Mouse (Mus musculus) large intestine, adult 2 months (tissue): ENCODE data around the gene Cyp2d11. TPM values are rescaled to one million over a fixed set of nuclear protein-coding genes. Genes with fewer than 3 reads are reported as not detected.
"Not testable (repeated sequence)": the region's sequence is repeated elsewhere in the genome, so short reads cannot be mapped to it uniquely, and the experiment has no call there.

Source experiments
- DNase-seq: peaks from one replicate; pipeline ENCODE4 v3.0.0-alpha.2; 2012; ENCODE audit warnings: low read depth, low spot score
- WGBS: fragments of 180-500 bp; shearing (Covaris S2); methylation state at CpG from one replicate; pipeline ENCODE4 v1.1.7; 2018; 5-methylcytosine and 5-hydroxymethylcytosine counted together
- polyA plus RNA-seq: library from polyadenylated mRNA; depleted of rRNA; stranded (reverse); fragments of >200 nt; gene quantifications from 2 replicates; pipeline ENCODE4 v1.2.3, GENCODE M21; 2012

Gene Cyp2d11
- polyA plus RNA-seq, 1 experiment, result not detected

GRCm38 (mm10) chr15:82385729-82386128 lies 8.1 kb downstream of the Cyp2d11 start:
- DNase-seq, result no peak
- WGBS, result 91% methylated on average over 2 of the region's 2 CpGs

GRCm38 (mm10) chr15:82382441-82382840 lies 11.4 kb downstream of the Cyp2d11 start:
- WGBS, result 85% methylated on average over 2 of the region's 2 CpGs
- DNase-seq, result no peak

GRCm38 (mm10) chr15:82380714-82381062 lies 13.1 kb downstream of the Cyp2d11 start:
- WGBS, result 46% methylated on average over 7 of the region's 7 CpGs
- no peak for DNase-seq

- DNase-seq, result no peak
- 2% methylated on average over 23 of the region's 24 CpGs for WGBS
These were observed 13.7 kb downstream of the Cyp2d11 start, which contains the start of gene Cyp2d22 for GRCm38 (mm10) chr15:82379871-82380713. Cyp2d22 (minus strand) TSS chr15:82380260.

- 14% methylated on average over 7 of the region's 7 CpGs for WGBS
- DNase-seq, result no peak
These were observed 14.3 kb downstream of the Cyp2d11 start for GRCm38 (mm10) chr15:82379511-82379870.

GRCm38 (mm10) chr15:82378261-82379180 lies 15.3 kb downstream of the Cyp2d11 start:
- 42% methylated on average over 15 of the region's 15 CpGs for WGBS
- DNase-seq, result no peak

- no peak for DNase-seq
- 76% methylated on average over 5 of the region's 5 CpGs for WGBS
These were observed 16.1 kb downstream of the Cyp2d11 start for GRCm38 (mm10) chr15:82377701-82378100.

GRCm38 (mm10) chr15:82376393-82377138 lies 17.3 kb downstream of the Cyp2d11 start:
- WGBS, result 63% methylated on average over 17 of the region's 17 CpGs
- DNase-seq, result no peak

- WGBS, result 86% methylated on average over 9 of the region's 9 CpGs
- no peak for DNase-seq
These were observed 18.0 kb downstream of the Cyp2d11 start for GRCm38 (mm10) chr15:82375855-82376254.

- WGBS, result 96% methylated on average over 5 of the region's 5 CpGs
- no peak for DNase-seq
These were observed 19.4 kb downstream of the Cyp2d11 start for GRCm38 (mm10) chr15:82374437-82374836.

GRCm38 (mm10) chr15:82372991-82373390 lies 20.8 kb downstream of the Cyp2d11 start:
- WGBS, result 93% methylated on average over 5 of the region's 5 CpGs
- DNase-seq, result no peak

GRCm38 (mm10) chr15:82372446-82372845 lies 21.4 kb downstream of the Cyp2d11 start:
- DNase-seq, result no peak
- WGBS, result 84% methylated on average over 6 of the region's 6 CpGs

- no peak for DNase-seq
- WGBS, result 61% methylated on average over 1 of the region's 1 CpGs
These were observed 25.0 kb downstream of the Cyp2d11 start for GRCm38 (mm10) chr15:82368851-82369250.

GRCm38 (mm10) chr15:82368146-82368545 lies 25.7 kb downstream of the Cyp2d11 start:
- no peak for DNase-seq
- WGBS, result 88% methylated on average over 4 of the region's 4 CpGs

GRCm38 (mm10) chr15:82364561-82364960 lies 29.3 kb downstream of the Cyp2d11 start:
- DNase-seq, result not testable (repeated sequence)
- whole genome bisulfite sequencing, result 7% methylated on average over 7 of the region's 9 CpGs

GRCm38 (mm10) chr15:82363801-82364200 lies 30.0 kb downstream of the Cyp2d11 start:
- not testable (repeated sequence) for DNase-seq
- 74% methylated on average over 11 of the region's 12 CpGs for WGBS

- 90% methylated on average over 4 of the region's 4 CpGs for WGBS
- no peak for DNase-seq
These were observed 31.6 kb downstream of the Cyp2d11 start for GRCm38 (mm10) chr15:82362234-82362633.

- 41% methylated on average over 11 of the region's 11 CpGs for WGBS
- DNase-seq, result no peak
These were observed 32.3 kb downstream of the Cyp2d11 start for GRCm38 (mm10) chr15:82361459-82362018.

GRCm38 (mm10) chr15:82358431-82359260 lies 35.2 kb downstream of the Cyp2d11 start:
- WGBS, result 61% methylated on average over 22 of the region's 22 CpGs
- no peak for DNase-seq
